Mouse (Mus musculus): ENCODE results near the gene Crym. TPM values are rescaled to one million over a fixed set of nuclear protein-coding genes. Genes with fewer than 3 reads are reported as not detected.
A peak's percentile ranks its signal among the peaks of the same experiment; 100 is the strongest.

The Crym gene
- total and polyA plus RNA-seq, 2 experiments from 2014 or later: 133 to 171 TPM

- ATAC-seq: no peak
- no peaks in the 10 kb centered on the region for H3K36me3 ChIP-seq (ENCODE audit: insufficient read depth)
- H3K27ac ChIP-seq (ENCODE audit: low read depth, low read length): no peak overlapping the region
- DNase-seq: no peak
- 94% methylated on average over 1 of the region's 1 CpGs for WGBS
- no peak overlapping the region for H3K9ac ChIP-seq
- no peak overlapping the region for H3K4me3 ChIP-seq (ENCODE audit: low read depth, low read length)
- no peak for TF ChIP-seq CTCF (IDR thresholded peaks at IDR 0.05; ENCODE audit: low read depth)
- no peaks in the 10 kb centered on the region for H3K9me3 ChIP-seq (ENCODE audit: low read length)
- H3K4me2 ChIP-seq (ENCODE audit: low read depth): no peak overlapping the region
- H3K27me3 ChIP-seq (ENCODE audit: insufficient read depth, low read length): no peaks in the 10 kb centered on the region
- H3K4me1 ChIP-seq (ENCODE audit: insufficient read depth): no peaks in the 10 kb centered on the region
Observed at GRCm38 (mm10) chr7:120172188-120172700, 29.7 kb downstream of the Crym start.

- WGBS: 92% methylated on average over 11 of the region's 11 CpGs
- TF ChIP-seq CTCF (IDR thresholded peaks at IDR 0.05; ENCODE audit: low read depth): no peak
- H3K4me2 ChIP-seq (ENCODE audit: low read depth): no peak overlapping the region
- no peak overlapping the region for H3K9ac ChIP-seq
- H3K27ac ChIP-seq (ENCODE audit: low read depth, low read length): no peak overlapping the region
- ATAC-seq: no peak
- H3K9me3 ChIP-seq (ENCODE audit: low read length): no peaks in the 10 kb centered on the region
- no peak overlapping the region for H3K4me3 ChIP-seq (ENCODE audit: low read depth, low read length)
- H3K27me3 ChIP-seq (ENCODE audit: insufficient read depth, low read length): no peaks in the 10 kb centered on the region
- DNase-seq: no peak
- no peaks in the 10 kb centered on the region for H3K4me1 ChIP-seq (ENCODE audit: insufficient read depth)
- H3K36me3 ChIP-seq (ENCODE audit: insufficient read depth): no peaks in the 10 kb centered on the region
Observed at GRCm38 (mm10) chr7:120163581-120164251, 38.2 kb downstream of the Crym start.

DNA sequence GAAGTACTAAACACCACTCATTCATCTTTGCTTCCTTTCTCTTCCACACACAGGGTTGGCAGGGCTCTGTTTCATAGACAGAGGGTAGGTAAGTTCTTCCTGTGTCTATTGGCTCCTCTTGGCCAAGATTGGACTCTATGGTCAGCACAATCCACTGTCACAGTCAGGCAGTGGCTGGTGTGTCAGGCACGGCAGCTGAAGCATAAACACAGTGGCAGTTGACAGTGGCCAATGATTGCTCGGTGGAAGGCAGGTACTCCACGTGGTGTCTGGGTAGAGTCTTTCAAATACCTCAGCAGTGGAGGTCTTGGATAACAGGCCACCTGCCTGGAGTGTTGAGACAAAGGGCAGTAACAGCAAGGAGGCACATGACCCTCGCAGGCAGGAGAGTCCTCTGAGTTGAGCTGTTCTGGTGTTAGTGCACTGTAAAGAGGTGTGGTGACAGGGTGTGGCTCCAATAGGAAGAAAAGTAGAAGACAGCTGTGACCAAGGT, 43.7 kb downstream of the Crym start:
- 14% methylated on average over 4 of the region's 4 CpGs for WGBS
- Histone ChIP-seq H3K4me3 (ENCODE audit: low read depth, low read length) (no peak overlapping the region), H3K27ac (ENCODE audit: low read depth, low read length) (peak overlapping the region; percentile 42; the same call in 1 of the 2 replicates), H3K36me3 (ENCODE audit: insufficient read depth) (no peaks in the 10 kb centered on the region), H3K9me3 (ENCODE audit: low read length) (no peaks in the 10 kb centered on the region), H3K9ac (no peak overlapping the region), H3K4me2 (ENCODE audit: low read depth) (no peak overlapping the region), H3K4me1 (ENCODE audit: insufficient read depth) (peaks cover 11% of the 10 kb centered on the region), H3K27me3 (ENCODE audit: insufficient read depth, low read length) (no peaks in the 10 kb centered on the region)
- ATAC-seq (peak; percentile 30), DNase-seq (no peak)
- no peak for TF ChIP-seq CTCF (IDR thresholded peaks at IDR 0.05; ENCODE audit: low read depth)

DNA sequence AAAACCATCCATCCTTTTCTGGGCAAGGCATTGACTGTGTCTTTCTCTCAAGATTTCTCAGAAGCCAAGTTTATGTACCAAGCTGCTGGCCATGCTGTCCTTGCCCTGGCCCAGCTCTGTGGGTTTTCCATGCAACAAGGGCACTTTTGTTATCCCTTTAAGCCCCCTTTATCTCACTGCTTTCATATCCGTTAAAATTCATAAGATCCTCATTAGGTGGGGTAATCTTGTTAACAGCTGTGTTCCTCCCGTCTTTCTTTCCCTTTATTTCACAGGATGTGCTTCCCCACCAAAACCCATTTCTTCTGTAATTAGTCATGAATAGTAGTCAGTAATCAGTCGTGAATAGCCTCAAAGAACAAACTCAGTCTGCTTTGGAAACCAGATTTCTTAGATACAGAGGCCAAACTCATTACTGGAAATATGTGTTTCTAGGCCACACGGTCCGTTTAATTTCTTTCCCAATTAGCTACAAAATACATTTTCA, 44.3 kb downstream of the Crym start:
- Histone ChIP-seq H3K27ac (ENCODE audit: low read depth, low read length) (peak overlapping the region; percentile 42; the same call in 1 of the 2 replicates), H3K4me2 (ENCODE audit: low read depth) (no peak overlapping the region), H3K36me3 (ENCODE audit: insufficient read depth) (no peaks in the 10 kb centered on the region), H3K9ac (no peak overlapping the region), H3K4me3 (ENCODE audit: low read depth, low read length) (no peak overlapping the region), H3K9me3 (ENCODE audit: low read length) (no peaks in the 10 kb centered on the region), H3K4me1 (ENCODE audit: insufficient read depth) (peaks cover 11% of the 10 kb centered on the region), H3K27me3 (ENCODE audit: insufficient read depth, low read length) (no peaks in the 10 kb centered on the region)
- DNase-seq (peak; percentile 36), ATAC-seq (peak; percentile 71)
- TF ChIP-seq CTCF (IDR thresholded peaks at IDR 0.05; ENCODE audit: low read depth): no peak
- WGBS: 9% methylated on average over 5 of the region's 5 CpGs

- ATAC-seq (peak; percentile 85), DNase-seq (peak; percentile 69)
- WGBS: 4% methylated on average over 2 of the region's 2 CpGs
Observed at GRCm38 (mm10) chr7:120156841-120157409, 45.0 kb downstream of the Crym start.

GRCm38 (mm10) chr7:120150898-120151297, 51.0 kb downstream of the Crym start:
- 66% methylated on average over 2 of the region's 2 CpGs for WGBS
- DNase-seq (no peak), ATAC-seq (no peak)
- Histone ChIP-seq H3K27me3 (ENCODE audit: insufficient read depth, low read length) (peaks cover 4% of the 10 kb centered on the region; the same call in 1 of the 2 replicates), H3K4me1 (ENCODE audit: insufficient read depth) (no peaks in the 10 kb centered on the region), H3K36me3 (ENCODE audit: insufficient read depth) (no peaks in the 10 kb centered on the region), H3K9me3 (ENCODE audit: low read length) (no peaks in the 10 kb centered on the region), H3K9ac (no peak overlapping the region), H3K4me2 (ENCODE audit: low read depth) (no peak overlapping the region), H3K27ac (ENCODE audit: low read depth, low read length) (no peak overlapping the region), H3K4me3 (ENCODE audit: low read depth, low read length) (no peak overlapping the region)
- no peak for TF ChIP-seq CTCF (IDR thresholded peaks at IDR 0.05; ENCODE audit: low read depth)

More at GRCm38 (mm10) chr7:120156841-120157409, 45.0 kb downstream of the Crym start:
- Histone ChIP-seq H3K27me3 (ENCODE audit: insufficient read depth, low read length) (no peaks in the 10 kb centered on the region), H3K9ac (no peak overlapping the region), H3K4me2 (ENCODE audit: low read depth) (no peak overlapping the region), H3K36me3 (ENCODE audit: insufficient read depth) (no peaks in the 10 kb centered on the region), H3K9me3 (ENCODE audit: low read length) (no peaks in the 10 kb centered on the region), H3K4me3 (ENCODE audit: low read depth, low read length) (no peak overlapping the region), H3K27ac (ENCODE audit: low read depth, low read length) (peak overlapping the region; percentile 74), H3K4me1 (ENCODE audit: insufficient read depth) (peaks cover 11% of the 10 kb centered on the region)
- TF ChIP-seq CTCF (IDR thresholded peaks at IDR 0.05; ENCODE audit: low read depth): no peak

DNA sequence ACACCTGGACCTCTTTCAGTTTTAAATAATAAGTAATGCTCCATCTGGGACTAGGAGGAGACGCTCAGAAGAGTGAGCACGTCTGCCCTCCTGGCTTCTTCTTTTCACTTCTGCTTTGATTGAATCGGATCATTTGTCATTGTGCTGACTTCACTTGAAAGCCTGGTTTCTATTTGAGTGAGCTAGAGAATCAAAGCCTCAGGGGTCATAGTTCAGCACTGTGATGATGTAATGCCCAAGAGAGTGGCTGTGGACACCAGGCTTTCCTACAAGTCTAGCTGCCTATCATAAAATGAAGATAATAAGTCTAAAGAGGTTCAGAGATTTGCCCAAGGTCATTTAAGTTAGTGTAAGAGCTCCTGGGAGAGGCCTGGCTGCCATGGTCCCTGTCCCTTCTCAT, 51.7 kb downstream of the Crym start:
- no peak overlapping the region for H3K4me2 ChIP-seq (ENCODE audit: low read depth)
- DNase-seq (no peak), ATAC-seq (no peak)
- H3K27ac ChIP-seq (ENCODE audit: low read depth, low read length): no peak overlapping the region
- H3K4me3 ChIP-seq (ENCODE audit: low read depth, low read length): no peak overlapping the region
- no peaks in the 10 kb centered on the region for H3K36me3 ChIP-seq (ENCODE audit: insufficient read depth)
- 22% methylated on average over 3 of the region's 3 CpGs for WGBS
- TF ChIP-seq CTCF (IDR thresholded peaks at IDR 0.05; ENCODE audit: low read depth): no peak
- H3K9me3 ChIP-seq (ENCODE audit: low read length): no peaks in the 10 kb centered on the region
- H3K9ac ChIP-seq: no peak overlapping the region
- H3K27me3 ChIP-seq (ENCODE audit: insufficient read depth, low read length): peaks cover 4% of the 10 kb centered on the region; the same call in 1 of the 2 replicates
- no peaks in the 10 kb centered on the region for H3K4me1 ChIP-seq (ENCODE audit: insufficient read depth)

Data from forebrain, postnatal 0 days (tissue).